Mouse (Mus musculus) kidney, embryonic 15.5 days (tissue): ENCODE data around the gene Inpp5f. TPM values are rescaled to one million over a fixed set of nuclear protein-coding genes. Genes with fewer than 3 reads are reported as not detected.
"Not testable (repeated sequence)": the region's sequence is repeated elsewhere in the genome, so short reads cannot be mapped to it uniquely, and the experiment has no call there.

Source experiments
- ATAC-seq: fragments of 200-750 bp; cut with Nextera tagmentation; replicated peaks from 2 replicates; pipeline ENCODE4 v1.8.0; 2017; ENCODE audit warnings: moderate TSS enrichment; ENCODE audit not compliant: low FRiP score
- H3K27ac ChIP-seq: fragments of 300-500 bp; sonication (generic); 2 replicates; pipeline ENCODE4 v1.5.1; 2015; ENCODE audit warnings: mild to moderate bottlenecking, inconsistent platforms
- H3K27me3 ChIP-seq: fragments of 300-500 bp; sonication (generic); 2 replicates; pipeline ENCODE4 v1.6.1; 2015; ENCODE audit warnings: inconsistent platforms
- H3K36me3 ChIP-seq: fragments of 300-500 bp; sonication (generic); 2 replicates; pipeline ENCODE4 v1.6.1; 2015; ENCODE audit warnings: inconsistent platforms
- H3K4me1 ChIP-seq: fragments of 300-500 bp; sonication (generic); 2 replicates; pipeline ENCODE4 v1.6.1; 2015; ENCODE audit warnings: inconsistent platforms
- H3K4me2 ChIP-seq: fragments of 300-500 bp; sonication (generic); 2 replicates; pipeline ENCODE4 v1.6.1; 2015; ENCODE audit warnings: moderate library complexity, mild to moderate bottlenecking, inconsistent platforms
- H3K4me3 ChIP-seq: fragments of 300-500 bp; sonication (generic); replicated peaks from 2 replicates; pipeline ENCODE4 v1.5.1; 2015; ENCODE audit warnings: mild to moderate bottlenecking, inconsistent platforms
- H3K9ac ChIP-seq: fragments of 300-500 bp; sonication (generic); 2 replicates; pipeline ENCODE4 v1.6.1; 2015; ENCODE audit warnings: mild to moderate bottlenecking, inconsistent platforms
- H3K9me3 ChIP-seq: fragments of 300-500 bp; sonication (generic); replicated peaks from 2 replicates; pipeline ENCODE4 v1.6.1; 2016; ENCODE audit warnings: inconsistent platforms
- WGBS: fragments of 180-500 bp; shearing (Covaris S2); methylation state at CpG from one replicate; pipeline ENCODE4 v1.1.7; 2015; ENCODE audit warnings: mixed read lengths; 5-methylcytosine and 5-hydroxymethylcytosine counted together
- polyA plus RNA-seq: library from polyadenylated mRNA; unstranded; fragments of >200 nt; fragmentation: Nextera tagmentation; extraction: Ambion mirVana; gene quantifications from 2 replicates; pipeline ENCODE4 v1.2.1, GENCODE M21; 2015

The Inpp5f gene
- polyA plus RNA-seq, 1 experiment from 2014 or later = 25.6 TPM

- 25% methylated on average over 15 of the region's 15 CpGs for WGBS
- Histone ChIP-seq H3K4me1 (peaks cover 11% of the 10 kb centered on the region), H3K9me3 (no peaks in the 10 kb centered on the region), H3K4me2 (peak overlapping the region; percentile 16; the same call in 1 of the 2 replicates), H3K9ac (no peak overlapping the region), H3K36me3 (peaks cover 55% of the 10 kb centered on the region), H3K27ac (peak overlapping the region; percentile 37; the same call in 1 of the 2 replicates), H3K4me3 (no peak overlapping the region), H3K27me3 (no peaks in the 10 kb centered on the region)
- ATAC-seq = no peak; the same call in 1 of the 2 replicates
Observed at GRCm38 (mm10) chr7:128672408-128673010, 61.4 kb downstream of the Inpp5f start.

DNA sequence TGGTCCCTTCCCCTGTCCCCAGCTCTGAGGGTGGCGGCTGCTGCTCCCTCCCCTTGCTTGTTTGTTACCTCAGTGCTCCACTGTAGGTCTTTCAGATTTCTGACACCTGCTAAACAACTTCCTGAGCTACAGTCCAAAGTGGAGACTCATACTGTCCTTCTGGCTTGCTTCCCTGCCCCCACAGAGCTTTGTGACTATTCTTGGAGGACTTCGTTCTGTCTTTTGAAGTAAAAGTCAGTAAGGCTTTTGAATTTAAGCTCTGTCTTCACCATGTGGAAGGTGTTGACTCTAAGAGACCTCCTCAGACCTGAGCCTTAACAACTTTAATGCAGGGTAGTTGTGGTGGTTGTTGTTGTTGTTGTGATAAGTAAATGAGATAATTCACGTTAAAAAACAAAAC, 67.4 kb downstream of the Inpp5f start:
- no peak overlapping the region for H3K27ac ChIP-seq
- WGBS = 63% methylated on average over 3 of the region's 3 CpGs
- peaks cover 39% of the 10 kb centered on the region for H3K36me3 ChIP-seq
- no peaks in the 10 kb centered on the region for H3K27me3 ChIP-seq
- no peaks in the 10 kb centered on the region for H3K9me3 ChIP-seq
- H3K4me1 ChIP-seq = no peaks in the 10 kb centered on the region
- H3K9ac ChIP-seq = no peak overlapping the region
- ATAC-seq = no peak
- no peak overlapping the region for H3K4me3 ChIP-seq
- no peak overlapping the region for H3K4me2 ChIP-seq

DNA sequence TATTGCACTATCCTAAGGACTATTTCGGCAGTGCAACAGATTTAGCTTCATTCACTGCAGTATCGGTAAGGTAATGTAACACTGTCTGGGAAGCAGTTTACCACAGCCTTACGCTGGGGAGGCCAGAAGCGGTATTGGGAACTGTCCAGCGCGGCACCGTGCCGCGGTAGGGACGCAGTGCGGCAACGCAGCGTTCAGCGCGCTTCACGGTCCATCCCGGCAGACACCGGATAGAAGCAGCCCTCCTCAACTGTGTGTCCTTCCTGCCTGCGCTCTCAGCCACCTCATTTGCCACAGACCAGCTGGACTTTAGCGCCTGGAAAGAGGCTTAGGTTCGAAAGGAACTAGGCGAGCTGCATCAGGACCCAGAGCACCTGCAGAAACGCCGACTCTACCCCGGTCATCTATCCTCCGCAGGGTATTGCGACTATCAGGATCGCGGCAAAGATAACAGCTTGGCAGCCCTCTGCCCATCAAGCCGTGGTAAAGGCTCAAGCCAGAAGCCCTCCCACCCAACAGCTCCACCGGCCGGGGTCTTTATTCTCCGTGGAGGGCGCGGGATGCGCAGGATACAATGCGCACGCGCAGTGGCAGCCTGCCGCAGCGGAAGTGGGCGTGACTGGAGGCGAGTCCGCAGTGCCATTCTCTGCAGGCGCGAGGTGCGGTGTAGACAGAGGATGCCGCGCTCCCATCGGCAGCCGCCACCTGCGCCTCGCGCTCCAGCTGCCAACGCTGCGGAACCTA, 76.9 kb downstream of the Inpp5f start:
- Histone ChIP-seq H3K36me3 (peaks cover 69% of the 10 kb centered on the region), H3K4me1 (0 out of 2 replicates have a peak, but pooled peaks cover 4% of the 10 kb centered on the region), H3K9ac (no peak overlapping the region), H3K27ac (0 out of 2 replicates have a peak overlapping the region, but pooled peaks have one; percentile 28), H3K9me3 (0 out of 2 replicates have a peak, but pooled peaks cover 10% of the 10 kb centered on the region), H3K4me2 (peak overlapping the region; percentile 76), H3K27me3 (no peaks in the 10 kb centered on the region), H3K4me3 (peak overlapping the region; percentile 53)
- peak; percentile 65 for ATAC-seq
- 47% methylated on average over 56 of the region's 56 CpGs for WGBS

GRCm38 (mm10) chr7:128689347-128689746, 78.2 kb downstream of the Inpp5f start:
- 0 out of 2 replicates have a peak, but pooled peaks cover 4% of the 10 kb centered on the region for H3K4me1 ChIP-seq
- H3K4me2 ChIP-seq = no peak overlapping the region
- 79% methylated on average over 8 of the region's 8 CpGs for WGBS
- H3K9me3 ChIP-seq = 0 out of 2 replicates have a peak, but pooled peaks cover 10% of the 10 kb centered on the region
- H3K4me3 ChIP-seq = no peak overlapping the region
- no peaks in the 10 kb centered on the region for H3K27me3 ChIP-seq
- H3K9ac ChIP-seq = no peak overlapping the region
- H3K36me3 ChIP-seq = peaks cover 68% of the 10 kb centered on the region
- no peak overlapping the region for H3K27ac ChIP-seq
- no peak for ATAC-seq

DNA sequence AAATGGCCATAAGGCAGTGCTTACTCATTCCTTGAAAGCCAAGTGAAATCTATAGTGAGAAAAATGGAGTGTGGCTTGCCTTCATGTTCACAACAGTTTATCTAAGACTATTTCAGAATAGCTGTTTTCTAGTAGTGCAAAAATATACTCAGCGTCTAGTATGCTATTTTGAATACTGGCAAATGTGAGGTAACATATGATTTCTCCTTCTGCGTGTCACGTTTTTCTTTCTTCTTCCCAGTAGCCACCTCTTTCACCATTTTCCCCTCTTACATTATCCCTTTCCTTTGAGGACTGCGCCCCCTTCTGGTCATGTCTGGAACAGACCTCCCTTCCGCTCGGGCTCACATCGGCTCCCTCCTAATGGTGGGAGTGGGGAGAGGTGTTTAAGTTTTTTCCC, 78.9 kb downstream of the Inpp5f start:
- no peak overlapping the region for H3K9ac ChIP-seq
- H3K36me3 ChIP-seq = peaks cover 68% of the 10 kb centered on the region
- no peaks in the 10 kb centered on the region for H3K27me3 ChIP-seq
- H3K27ac ChIP-seq = no peak overlapping the region
- H3K4me3 ChIP-seq = no peak overlapping the region
- 0 out of 2 replicates have a peak, but pooled peaks have one; percentile 57 for ATAC-seq
- 0 out of 2 replicates have a peak, but pooled peaks cover 10% of the 10 kb centered on the region for H3K9me3 ChIP-seq
- no peak overlapping the region for H3K4me2 ChIP-seq
- 15% methylated on average over 7 of the region's 7 CpGs for WGBS
- H3K4me1 ChIP-seq = 0 out of 2 replicates have a peak, but pooled peaks cover 4% of the 10 kb centered on the region

GRCm38 (mm10) chr7:128690796-128691195, 79.7 kb downstream of the Inpp5f start:
- 79% methylated on average over 7 of the region's 7 CpGs for WGBS
- H3K4me3 ChIP-seq = no peak overlapping the region
- H3K9me3 ChIP-seq = 0 out of 2 replicates have a peak, but pooled peaks cover 10% of the 10 kb centered on the region
- H3K4me1 ChIP-seq = 0 out of 2 replicates have a peak, but pooled peaks cover 4% of the 10 kb centered on the region
- no peaks in the 10 kb centered on the region for H3K27me3 ChIP-seq
- no peak overlapping the region for H3K9ac ChIP-seq
- no peak overlapping the region for H3K4me2 ChIP-seq
- no peak overlapping the region for H3K27ac ChIP-seq
- ATAC-seq = no peak
- H3K36me3 ChIP-seq = peaks cover 66% of the 10 kb centered on the region

DNA sequence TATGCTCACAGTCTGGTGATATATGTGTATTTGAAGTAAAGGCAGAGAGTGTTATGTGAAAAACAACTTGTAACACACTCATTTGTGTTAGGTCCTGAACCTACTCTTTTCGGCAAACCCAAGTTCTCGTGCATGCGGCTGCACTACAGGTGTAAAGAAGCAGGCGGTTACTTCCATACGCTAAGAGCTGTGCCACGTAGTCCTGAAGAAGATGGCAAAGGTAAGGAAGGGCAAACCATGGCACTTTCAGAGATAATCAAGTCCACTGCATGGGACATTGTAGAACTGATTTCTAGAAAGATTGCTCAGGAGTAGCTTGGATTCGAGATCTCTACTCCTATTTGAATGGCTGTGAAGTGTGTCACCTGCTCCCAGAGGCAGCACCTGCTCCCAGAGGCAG, 81.0 kb downstream of the Inpp5f start:
- H3K4me3 ChIP-seq = no peak overlapping the region
- 0 out of 2 replicates have a peak, but pooled peaks cover 4% of the 10 kb centered on the region for H3K4me1 ChIP-seq
- H3K4me2 ChIP-seq = no peak overlapping the region
- no peak for ATAC-seq
- no peak overlapping the region for H3K27ac ChIP-seq
- H3K36me3 ChIP-seq = peaks cover 61% of the 10 kb centered on the region
- 87% methylated on average over 7 of the region's 7 CpGs for WGBS
- H3K9ac ChIP-seq = no peak overlapping the region
- no peaks in the 10 kb centered on the region for H3K27me3 ChIP-seq
- 0 out of 2 replicates have a peak, but pooled peaks cover 10% of the 10 kb centered on the region for H3K9me3 ChIP-seq

- ATAC-seq = no peak
- no peak overlapping the region for H3K4me3 ChIP-seq
- no peaks in the 10 kb centered on the region for H3K27me3 ChIP-seq
- H3K4me1 ChIP-seq = no peaks in the 10 kb centered on the region
- H3K9ac ChIP-seq = no peak overlapping the region
- no peak overlapping the region; the same call in 1 of the 2 replicates for H3K27ac ChIP-seq
- H3K36me3 ChIP-seq = peaks cover 71% of the 10 kb centered on the region
- WGBS = 86% methylated on average over 10 of the region's 10 CpGs
- H3K9me3 ChIP-seq = no peaks in the 10 kb centered on the region
- H3K4me2 ChIP-seq = no peak overlapping the region
Observed at GRCm38 (mm10) chr7:128694848-128695247, 83.7 kb downstream of the Inpp5f start.

DNA sequence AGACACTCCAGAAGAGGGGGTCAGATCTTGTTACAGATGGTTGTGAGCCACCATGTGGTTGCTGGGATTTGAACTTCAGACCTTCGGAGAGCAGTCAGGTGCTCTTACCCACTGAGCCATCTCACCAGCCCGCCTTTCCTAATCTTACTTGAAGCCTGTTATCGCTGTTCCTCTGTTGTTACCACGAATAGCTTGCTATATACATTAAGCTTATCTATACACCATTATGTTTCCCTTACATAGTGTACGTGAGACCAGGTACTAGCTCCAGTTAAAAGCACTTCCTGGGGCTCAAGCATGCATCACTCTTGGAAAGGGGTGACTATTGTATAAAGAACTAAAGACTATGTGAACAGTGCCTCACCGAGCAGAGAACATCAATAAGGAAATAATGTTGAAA, 88.8 kb downstream of the Inpp5f start:
- not testable (repeated sequence) for ATAC-seq, H3K4me3 ChIP-seq, H3K4me2 ChIP-seq, H3K27ac ChIP-seq, H3K9ac ChIP-seq, H3K27me3 ChIP-seq, H3K9me3 ChIP-seq, H3K4me1 ChIP-seq
- 90% methylated on average over 6 of the region's 6 CpGs for WGBS
- peaks cover 88% of the 10 kb centered on the region for H3K36me3 ChIP-seq

DNA sequence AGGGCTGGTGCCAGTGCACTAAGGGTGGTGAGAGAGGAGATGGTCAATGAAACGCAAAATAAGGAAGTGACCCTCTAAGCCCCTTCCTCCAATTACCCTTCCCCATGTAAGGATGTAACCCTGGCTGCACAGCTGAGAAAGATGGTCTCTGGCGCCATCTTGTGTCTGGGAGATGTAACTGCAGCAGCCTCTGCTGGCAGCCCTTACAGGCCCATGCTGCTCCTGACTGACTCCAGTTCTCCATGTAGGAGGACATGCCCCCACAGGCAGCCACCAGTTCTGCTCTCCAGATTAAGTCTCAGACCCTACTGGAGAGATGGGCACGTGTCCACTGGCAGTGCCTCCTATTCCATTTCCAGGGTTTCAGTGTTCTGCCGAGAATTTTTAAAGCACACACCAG, 94.6 kb downstream of the Inpp5f start:
- Histone ChIP-seq H3K4me2 (no peak overlapping the region), H3K4me1 (no peaks in the 10 kb centered on the region), H3K27ac (no peak overlapping the region), H3K4me3 (no peak overlapping the region), H3K9ac (no peak overlapping the region), H3K9me3 (no peaks in the 10 kb centered on the region), H3K36me3 (peaks cover 95% of the 10 kb centered on the region), H3K27me3 (no peaks in the 10 kb centered on the region)
- ATAC-seq = peak; percentile 78
- WGBS = 25% methylated on average over 4 of the region's 4 CpGs

- Histone ChIP-seq H3K27ac (no peak overlapping the region), H3K9me3 (no peaks in the 10 kb centered on the region), H3K4me1 (no peaks in the 10 kb centered on the region), H3K4me2 (no peak overlapping the region), H3K4me3 (no peak overlapping the region), H3K27me3 (no peaks in the 10 kb centered on the region), H3K9ac (no peak overlapping the region), H3K36me3 (peaks cover 94% of the 10 kb centered on the region)
- no peak for ATAC-seq
- 76% methylated on average over 4 of the region's 4 CpGs for WGBS
Observed at GRCm38 (mm10) chr7:128717991-128718390, 106.9 kb downstream of the Inpp5f start.

- no peaks in the 10 kb centered on the region for H3K27me3 ChIP-seq
- ATAC-seq = peak; percentile 89
- H3K4me1 ChIP-seq = peaks cover 23% of the 10 kb centered on the region
- 46% methylated on average over 4 of the region's 4 CpGs for WGBS
- peaks cover 45% of the 10 kb centered on the region for H3K36me3 ChIP-seq
- no peak overlapping the region for H3K9ac ChIP-seq
- peak overlapping the region; percentile 49; the same call in 1 of the 2 replicates for H3K27ac ChIP-seq
- H3K4me2 ChIP-seq = no peak overlapping the region
- H3K4me3 ChIP-seq = no peak overlapping the region
- H3K9me3 ChIP-seq = no peaks in the 10 kb centered on the region
Observed at GRCm38 (mm10) chr7:128724761-128725160, 113.6 kb downstream of the Inpp5f start.
